Mouse (Mus musculus): ENCODE results near the gene Gmeb2.

GRCm38 (mm10) chr2:181272092-181272491 is 15.7 kb downstream of the Gmeb2 start:
- TF ChIP-seq POLR2A (IDR thresholded peaks at IDR 0.05; ENCODE audit: insufficient read depth, low read length), result no peak
- no peak for TF ChIP-seq CTCF (IDR thresholded peaks at IDR 0.05; ENCODE audit: low read depth, low read length)
